Mouse (Mus musculus): ENCODE results near the gene Dnal1. TPM values are rescaled to one million over a fixed set of nuclear protein-coding genes. Genes with fewer than 3 reads are reported as not detected.

Dnal1 gene
- total and polyA plus RNA-seq, 3 experiments: 0.14 to 1.1 (median 0.49) TPM

DNA sequence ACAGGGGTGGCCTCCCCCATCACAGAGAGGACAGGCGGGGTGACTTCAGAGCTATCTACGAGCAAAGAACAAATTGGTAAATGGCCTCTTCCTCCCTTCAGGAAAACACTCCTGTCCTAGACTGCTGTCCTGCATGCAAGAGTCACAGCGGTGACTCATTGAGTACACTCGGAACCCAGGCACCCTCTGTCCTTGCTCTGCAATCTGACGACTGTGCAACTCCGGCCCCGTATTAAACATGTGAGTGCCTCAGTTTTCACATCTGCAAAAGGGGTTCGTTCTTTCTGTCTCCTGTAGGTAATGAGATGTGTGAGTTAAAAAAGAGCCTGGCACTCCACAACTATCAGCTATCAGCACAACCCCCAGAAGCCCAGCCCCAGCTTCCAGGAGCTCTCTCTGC is 46.3 kb downstream of the Dnal1 start:
- Histone ChIP-seq H3K9me3 (replicated peaks) (no peaks in the 10 kb centered on the region), H3K27me3 (ENCODE audit: insufficient read depth, low read length) (no peaks in the 10 kb centered on the region), H3K36me3 (replicated peaks) (peaks cover 99% of the 10 kb centered on the region), H3K4me1 (ENCODE audit: insufficient read depth, low read depth, low read length) (peaks cover 61% of the 10 kb centered on the region), H3K4me3 (ENCODE audit: low read depth, low read length) (no peak overlapping the region)
- DNase-seq (ENCODE audit: low spot score): no peak
- TF ChIP-seq POLR2AphosphoS5 (IDR thresholded peaks at IDR 0.05; ENCODE audit: insufficient replicate concordance, low read depth, low read length) (no peak), GATA2 (IDR thresholded peaks at IDR 0.05; ENCODE audit: borderline replicate concordance, low read depth, low read length) (no peak), GATA1 (IDR thresholded peaks at IDR 0.05; ENCODE audit: borderline replicate concordance, low read length) (no peak), TAL1 (conservative IDR thresholded peaks at IDR 0.05; ENCODE audit: low read depth, low read length) (no peak), CTCF (IDR thresholded peaks at IDR 0.05; ENCODE audit: low read depth, low read length) (no peak)
- no peak for ATAC-seq (ENCODE audit: extremely low read depth, insufficient number of reproducible peaks, low FRiP score, poor library complexity, severe bottlenecking)

DNA sequence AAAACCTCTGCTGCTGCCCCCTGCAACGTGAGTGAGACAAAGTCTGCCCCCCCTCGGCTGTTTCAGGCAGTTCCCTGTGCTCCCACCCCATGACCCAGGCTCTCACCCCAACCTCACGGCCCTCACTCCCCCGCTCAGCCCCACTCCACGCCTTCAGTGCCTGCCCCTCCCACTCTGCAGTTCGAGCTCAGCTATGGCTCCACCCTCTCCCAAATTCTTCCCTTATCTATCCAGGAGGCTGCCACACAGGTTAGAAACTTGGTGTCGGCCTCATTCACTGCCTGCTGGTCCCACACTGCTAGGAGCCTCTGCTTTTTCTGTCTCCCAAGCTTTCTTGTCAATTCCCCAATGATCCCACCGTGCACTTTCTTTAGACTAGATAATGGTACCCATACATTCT is 47.0 kb downstream of the Dnal1 start:
- DNase-seq (ENCODE audit: low spot score) (no peak), ATAC-seq (ENCODE audit: extremely low read depth, insufficient number of reproducible peaks, low FRiP score, poor library complexity, severe bottlenecking) (no peak)
- Histone ChIP-seq H3K4me1 (ENCODE audit: insufficient read depth, low read depth, low read length) (peaks cover 65% of the 10 kb centered on the region), H3K4me3 (ENCODE audit: low read depth, low read length) (no peak overlapping the region), H3K9me3 (replicated peaks) (no peaks in the 10 kb centered on the region), H3K27me3 (ENCODE audit: insufficient read depth, low read length) (no peaks in the 10 kb centered on the region), H3K36me3 (replicated peaks) (peaks cover 99% of the 10 kb centered on the region)
- TF ChIP-seq GATA2 (IDR thresholded peaks at IDR 0.05; ENCODE audit: borderline replicate concordance, low read depth, low read length): no peak
- no peak for TF ChIP-seq GATA1 (IDR thresholded peaks at IDR 0.05; ENCODE audit: borderline replicate concordance, low read length)
- no peak for TF ChIP-seq CTCF (IDR thresholded peaks at IDR 0.05; ENCODE audit: low read depth, low read length)
- no peak for TF ChIP-seq POLR2AphosphoS5 (IDR thresholded peaks at IDR 0.05; ENCODE audit: insufficient replicate concordance, low read depth, low read length)
- TF ChIP-seq TAL1 (conservative IDR thresholded peaks at IDR 0.05; ENCODE audit: low read depth, low read length): no peak

DNA sequence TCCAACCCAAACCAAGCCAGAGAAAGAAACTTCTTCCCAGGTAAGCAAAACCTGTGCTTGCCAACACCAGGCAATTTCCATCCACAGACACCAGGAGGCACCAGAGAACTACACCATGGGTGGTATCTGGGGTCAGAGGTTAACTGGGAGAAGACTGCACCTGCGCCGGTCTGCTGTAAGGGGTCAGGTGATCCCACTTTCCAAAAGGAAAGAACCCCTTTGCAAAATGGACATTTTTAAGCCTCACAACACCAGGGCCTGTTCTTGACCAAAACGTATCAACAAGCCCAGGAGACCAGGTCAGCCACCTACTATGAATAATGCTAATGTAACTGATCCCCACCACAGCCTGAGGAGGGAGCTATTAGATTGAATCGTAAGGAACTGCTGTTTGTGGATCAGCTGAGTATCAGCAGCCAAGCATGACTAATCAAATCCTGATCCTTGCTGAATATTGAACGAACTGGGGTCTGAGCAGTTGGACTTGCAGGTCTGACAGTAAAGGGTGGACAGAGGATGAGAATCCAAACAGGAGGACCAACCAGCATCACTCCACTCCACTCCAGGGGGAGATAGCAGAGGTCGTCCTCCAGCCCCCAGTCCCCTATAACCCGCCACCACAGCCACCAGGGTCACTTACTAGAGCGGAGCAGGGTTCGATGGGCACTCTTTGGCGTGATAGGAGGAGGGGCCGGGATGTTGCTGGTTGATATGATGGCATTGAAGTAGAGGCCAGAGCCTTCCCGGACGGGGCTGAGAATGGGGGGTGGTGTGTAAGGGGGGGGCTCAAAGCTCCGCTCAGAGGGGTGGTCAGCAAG is 47.7 kb downstream of the Dnal1 start:
- peaks cover 66% of the 10 kb centered on the region for H3K4me1 ChIP-seq (ENCODE audit: insufficient read depth, low read depth, low read length)
- no peaks in the 10 kb centered on the region for H3K9me3 ChIP-seq (replicated peaks)
- peak; percentile 38; the same call in 1 of the 2 replicates for ATAC-seq (ENCODE audit: extremely low read depth, insufficient number of reproducible peaks, low FRiP score, poor library complexity, severe bottlenecking)
- H3K4me3 ChIP-seq (ENCODE audit: low read depth, low read length): no peak overlapping the region; the same call in 1 of the 2 replicates
- no peak for DNase-seq (ENCODE audit: low spot score)
- TF ChIP-seq POLR2AphosphoS5 (IDR thresholded peaks at IDR 0.05; ENCODE audit: insufficient replicate concordance, low read depth, low read length) (no peak), GATA1 (IDR thresholded peaks at IDR 0.05; ENCODE audit: borderline replicate concordance, low read length) (no peak), TAL1 (conservative IDR thresholded peaks at IDR 0.05; ENCODE audit: low read depth, low read length) (no peak), CTCF (IDR thresholded peaks at IDR 0.05; ENCODE audit: low read depth, low read length) (peak; percentile 71), GATA2 (IDR thresholded peaks at IDR 0.05; ENCODE audit: borderline replicate concordance, low read depth, low read length) (no peak)
- H3K36me3 ChIP-seq (replicated peaks): peaks cover 99% of the 10 kb centered on the region
- no peaks in the 10 kb centered on the region for H3K27me3 ChIP-seq (ENCODE audit: insufficient read depth, low read length)

DNA sequence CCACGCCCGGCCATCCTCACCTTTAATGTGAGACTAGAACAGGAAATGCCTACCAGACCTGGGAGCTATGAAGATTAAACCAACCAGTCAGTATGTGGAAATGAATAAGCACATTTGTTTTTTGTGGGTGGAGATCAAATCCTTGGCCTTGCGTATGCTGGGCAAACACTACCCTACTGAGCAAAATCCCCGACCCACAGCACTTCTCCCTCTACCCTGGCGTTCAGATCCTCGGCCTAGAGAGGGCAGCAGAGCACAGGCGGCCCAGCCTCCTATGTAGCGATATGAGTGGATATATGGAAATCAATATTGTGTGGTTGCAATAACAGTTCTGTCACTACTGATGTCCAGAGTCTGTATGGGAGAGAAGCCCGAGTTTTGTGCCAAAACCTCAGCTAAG is 49.0 kb downstream of the Dnal1 start:
- no peaks in the 10 kb centered on the region for H3K27me3 ChIP-seq (ENCODE audit: insufficient read depth, low read length)
- H3K9me3 ChIP-seq (replicated peaks): no peaks in the 10 kb centered on the region
- no peak overlapping the region for H3K4me3 ChIP-seq (ENCODE audit: low read depth, low read length)
- peaks cover 75% of the 10 kb centered on the region for H3K4me1 ChIP-seq (ENCODE audit: insufficient read depth, low read depth, low read length)
- peaks cover 98% of the 10 kb centered on the region for H3K36me3 ChIP-seq (replicated peaks)
- TF ChIP-seq CTCF (IDR thresholded peaks at IDR 0.05; ENCODE audit: low read depth, low read length) (peak; percentile 61), POLR2AphosphoS5 (IDR thresholded peaks at IDR 0.05; ENCODE audit: insufficient replicate concordance, low read depth, low read length) (no peak), GATA1 (IDR thresholded peaks at IDR 0.05; ENCODE audit: borderline replicate concordance, low read length) (no peak), GATA2 (IDR thresholded peaks at IDR 0.05; ENCODE audit: borderline replicate concordance, low read depth, low read length) (no peak)
- ATAC-seq (ENCODE audit: extremely low read depth, insufficient number of reproducible peaks, low FRiP score, poor library complexity, severe bottlenecking) (peak; percentile 71), DNase-seq (ENCODE audit: low spot score) (peak; percentile 80)

- Histone ChIP-seq H3K4me3 (ENCODE audit: low read depth, low read length) (no peak overlapping the region), H3K36me3 (replicated peaks) (peaks cover 98% of the 10 kb centered on the region), H3K9me3 (replicated peaks) (no peaks in the 10 kb centered on the region), H3K4me1 (ENCODE audit: insufficient read depth, low read depth, low read length) (peaks cover 80% of the 10 kb centered on the region), H3K27me3 (ENCODE audit: insufficient read depth, low read length) (no peaks in the 10 kb centered on the region)
- DNase-seq (ENCODE audit: low spot score) (no peak), ATAC-seq (ENCODE audit: extremely low read depth, insufficient number of reproducible peaks, low FRiP score, poor library complexity, severe bottlenecking) (no peak)
- TF ChIP-seq TAL1 (conservative IDR thresholded peaks at IDR 0.05; ENCODE audit: low read depth, low read length): no peak
- TF ChIP-seq GATA2 (IDR thresholded peaks at IDR 0.05; ENCODE audit: borderline replicate concordance, low read depth, low read length): no peak
- TF ChIP-seq GATA1 (IDR thresholded peaks at IDR 0.05; ENCODE audit: borderline replicate concordance, low read length): no peak
- no peak for TF ChIP-seq POLR2AphosphoS5 (IDR thresholded peaks at IDR 0.05; ENCODE audit: insufficient replicate concordance, low read depth, low read length)
- TF ChIP-seq CTCF (IDR thresholded peaks at IDR 0.05; ENCODE audit: low read depth, low read length): no peak
Observed at GRCm38 (mm10) chr12:84163586-84164110, 49.5 kb downstream of the Dnal1 start.

DNA sequence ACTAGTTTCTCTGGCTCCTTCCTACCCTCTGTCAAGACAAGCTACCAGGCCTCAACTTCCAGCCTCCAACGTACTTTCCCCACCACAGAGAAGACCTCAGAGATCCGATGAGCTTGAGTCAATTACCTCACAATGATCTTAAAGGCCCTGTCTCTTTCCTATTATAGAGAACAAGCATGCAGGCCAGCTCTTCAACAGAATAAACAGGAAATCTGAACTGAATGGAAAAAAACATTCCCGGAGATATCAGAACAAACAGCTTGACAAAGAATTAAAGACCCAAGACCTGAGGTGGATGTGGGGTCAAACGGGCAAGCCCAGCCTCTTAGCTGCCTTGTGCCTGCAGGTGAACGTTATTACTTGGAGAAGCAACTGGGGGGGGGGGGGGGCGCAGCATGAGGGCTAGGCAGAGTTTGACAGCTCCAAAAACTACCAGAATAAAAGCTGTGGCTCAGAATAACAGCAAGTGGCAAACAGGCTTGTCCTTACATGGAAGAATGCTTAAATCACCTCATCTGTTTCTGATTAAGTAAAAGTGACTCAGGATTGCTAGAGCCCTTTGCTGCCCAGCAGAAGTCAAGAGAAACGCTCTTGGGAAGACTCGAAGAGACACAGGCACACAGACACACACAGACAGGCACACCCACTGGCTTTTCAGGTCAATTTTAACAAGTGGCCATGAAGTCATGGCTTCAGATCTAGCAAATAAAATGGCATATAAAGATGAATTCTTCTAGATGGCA is 51.6 kb downstream of the Dnal1 start:
- TF ChIP-seq POLR2AphosphoS5 (IDR thresholded peaks at IDR 0.05; ENCODE audit: insufficient replicate concordance, low read depth, low read length): no peak
- no peak for TF ChIP-seq GATA1 (IDR thresholded peaks at IDR 0.05; ENCODE audit: borderline replicate concordance, low read length)
- TF ChIP-seq TAL1 (conservative IDR thresholded peaks at IDR 0.05; ENCODE audit: low read depth, low read length): no peak
- TF ChIP-seq GATA2 (IDR thresholded peaks at IDR 0.05; ENCODE audit: borderline replicate concordance, low read depth, low read length): no peak
- TF ChIP-seq CTCF (IDR thresholded peaks at IDR 0.05; ENCODE audit: low read depth, low read length): no peak
- no peaks in the 10 kb centered on the region for H3K27me3 ChIP-seq (ENCODE audit: insufficient read depth, low read length)
- DNase-seq (ENCODE audit: low spot score) (no peak), ATAC-seq (ENCODE audit: extremely low read depth, insufficient number of reproducible peaks, low FRiP score, poor library complexity, severe bottlenecking) (no peak)
- peaks cover 75% of the 10 kb centered on the region for H3K4me1 ChIP-seq (ENCODE audit: insufficient read depth, low read depth, low read length)
- H3K36me3 ChIP-seq (replicated peaks): peaks cover 97% of the 10 kb centered on the region
- H3K4me3 ChIP-seq (ENCODE audit: low read depth, low read length): no peak overlapping the region
- H3K9me3 ChIP-seq (replicated peaks): no peaks in the 10 kb centered on the region

Data from G1E (cell line).